16 mouse cellular contexts compared by ENCODE assay signal in the genomic region with DNA sequence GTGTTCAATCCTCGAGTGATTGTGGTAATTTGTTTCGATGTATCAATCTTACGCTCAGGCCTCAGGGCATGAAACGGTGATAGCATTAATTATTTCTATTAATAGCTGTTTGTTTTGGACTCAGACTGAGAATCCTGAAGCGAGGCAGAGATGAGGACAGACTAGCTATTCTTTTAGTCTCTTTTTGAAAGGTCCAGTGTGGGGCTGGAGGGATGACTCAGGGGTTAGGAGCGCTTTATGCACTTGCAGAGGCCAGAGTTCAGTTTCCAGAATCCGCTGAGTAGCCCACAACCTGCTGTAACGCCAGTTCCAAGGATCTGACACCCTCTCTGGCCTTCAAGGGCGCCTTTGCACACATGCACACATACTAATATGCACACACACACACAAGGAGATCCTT. TPM values are rescaled to one million over a fixed set of nuclear protein-coding genes. Genes with fewer than 3 reads are reported as not detected.
DNase-seq lines count a peak whose midpoint lies in the region; ATAC-seq lines count a peak whose summit lies in the region.
"Had no signal": no experiment of that assay in that cellular context is flagged by ENCODE, and none has a peak within 500 bp of the region (broad histone marks: within the 10 kb centered on the region; RNA-seq: fewer than 3 reads in every experiment).

No protein-coding gene starts in this region.

- intact Hi-C loops in heart, postnatal 14 days (cut with DNase I) = no loop called here

- peaks cover 31% of the 10 kb centered on the region for H3K4me1 ChIP-seq in heart, embryonic 10.5 days
- H3K4me1 ChIP-seq: neural tube, embryonic 15.5 days had no signal

- H3K36me3 ChIP-seq in heart, embryonic 10.5 days = no peaks in the 10 kb centered on the region
- H3K36me3 ChIP-seq: lung, embryonic 15.5 days; neural tube, embryonic 15.5 days had no signal

- ATAC-seq in erythroid progenitor cell, adult 5-6 weeks (replicated peaks; ENCODE audit: low FRiP score, poor library complexity, severe bottlenecking) = no peak
- ATAC-seq: inflammation-experienced regulatory T-cells, adult 6 months had no signal

- H3K27me3 ChIP-seq in heart, embryonic 10.5 days (ENCODE audit: insufficient read depth, poor library complexity, severe bottlenecking) = no peaks in the 10 kb centered on the region
- H3K27me3 ChIP-seq: lung, embryonic 15.5 days; neural tube, embryonic 15.5 days had no signal

- WGBS in heart, embryonic 10.5 days = 71% methylated on average over 9 of the region's 9 CpGs

- H3K9me3 ChIP-seq in heart, embryonic 10.5 days = no peaks in the 10 kb centered on the region
- H3K9me3 ChIP-seq: lung, embryonic 15.5 days; neural tube, embryonic 15.5 days had no signal

- H3K4me3 ChIP-seq in heart, embryonic 10.5 days = no peak overlapping the region
- H3K4me3 ChIP-seq: gastrocnemius, adult 2 months; lung, embryonic 15.5 days; neural tube, embryonic 15.5 days had no signal

- DNase-seq in heart, embryonic 10.5 days (ENCODE audit: low spot score) = no peak
- DNase-seq in heart, postnatal 14 days = no peak
- peak; percentile 44 for DNase-seq in kidney, adult 9 months
- no peak for DNase-seq in kidney, adult 18-20 months
- DNase-seq in NIH3T3 (ENCODE audit: low read depth) = peak; percentile 89
- peak; percentile 10 for DNase-seq in kidney, postnatal 10 days
- DNase-seq: cerebellum, adult 11-12 months; gastrocnemius, adult 2 months; liver; thymus, adult 2 months had no signal

- peak overlapping the region; percentile 19; the same call in 1 of the 2 replicates for H3K27ac ChIP-seq in heart, embryonic 10.5 days
- H3K27ac ChIP-seq: gastrocnemius, adult 2 months; lung, embryonic 15.5 days; neural tube, embryonic 15.5 days had no signal

RNA-seq across cellular contexts. Expression of gene Kif6, which starts 9.6 kb away (rescaled TPM):
- 1.1 and 2.0 TPM in 2 replicates for polyA plus RNA-seq in heart, embryonic 10.5 days (2016; fragmentation: Nextera tagmentation; extraction: Ambion mirVana)
- total RNA-seq in heart, postnatal 14 days (2021) = 1 to 10 TPM; 2.4 to 4.2 TPM
- total RNA-seq in erythroid progenitor cell, adult 5-6 weeks (2015; ENCODE audit: low replicate concordance) = not detected in 2 replicates
- not detected in 2 replicates for total RNA-seq in erythroid progenitor cell, adult 5-6 weeks (2017; ENCODE audit: low replicate concordance)
- total RNA-seq: gastrocnemius, adult 2 months; megakaryocyte, adult 5-6 weeks; monocyte, adult 5-6 weeks had no signal
- polyA plus RNA-seq: inflammation-experienced regulatory T-cells, adult 6 months had no signal

Comparison
In these comparisons a context has a peak if more than half of its experiments do, and no peak if none do; other contexts are left out.
1. DNase-seq: peak in kidney, adult 9 months (single experiment), NIH3T3 (single experiment) and kidney, postnatal 10 days (single experiment); none in heart, embryonic 10.5 days (single experiment), heart, postnatal 14 days (0 of 2) and kidney, adult 18-20 months (single experiment).